Mouse (Mus musculus): ENCODE data around the gene Flna.

GRCm38 (mm10) chrX:74246693-74247092 is 2.9 kb downstream of the Flna start:
- no peak for TF ChIP-seq CTCF (IDR thresholded peaks at IDR 0.05; ENCODE audit: extremely low read depth, insufficient read depth, insufficient read length, insufficient replicate concordance)
- TF ChIP-seq POLR2A (IDR thresholded peaks at IDR 0.05; ENCODE audit: low read depth, low read length) = no peak; the same call in 1 of the 2 replicates

All from spleen, adult 2 months (tissue).